Mouse (Mus musculus) cortical plate, adult 2 months (tissue): ENCODE measurements around the gene Lrrc7.

ENCODE experiments used
- CTCF ChIP-seq: fragments of 200-500 bp; IDR thresholded peaks from 2 replicates; pipeline ENCODE4 v1.5.1; 2011; ENCODE audit warnings: mild to moderate bottlenecking, control low read depth, low read length; ENCODE audit not compliant: insufficient read depth; ENCODE audit errors: extremely low read depth
- POLR2A ChIP-seq: fragments of 200-500 bp; IDR thresholded peaks from 2 replicates; pipeline ENCODE4 v1.6.1; 2011; ENCODE audit warnings: mild to moderate bottlenecking, low read length, control low read depth; ENCODE audit not compliant: insufficient read depth; ENCODE audit errors: extremely low read depth

GRCm38 (mm10) chr3:158105260-158105659 lies 456.8 kb downstream of the Lrrc7 start:
- TF ChIP-seq POLR2A: no peak
- TF ChIP-seq CTCF: no peak
